Mouse (Mus musculus): ENCODE measurements around the gene Phox2b. TPM values are rescaled to one million over a fixed set of nuclear protein-coding genes. Genes with fewer than 3 reads are reported as not detected.

Gene Phox2b
- polyA plus RNA-seq (2012; rRNA removed), result 2.7 and 5.7 TPM in 2 replicates

DNA sequence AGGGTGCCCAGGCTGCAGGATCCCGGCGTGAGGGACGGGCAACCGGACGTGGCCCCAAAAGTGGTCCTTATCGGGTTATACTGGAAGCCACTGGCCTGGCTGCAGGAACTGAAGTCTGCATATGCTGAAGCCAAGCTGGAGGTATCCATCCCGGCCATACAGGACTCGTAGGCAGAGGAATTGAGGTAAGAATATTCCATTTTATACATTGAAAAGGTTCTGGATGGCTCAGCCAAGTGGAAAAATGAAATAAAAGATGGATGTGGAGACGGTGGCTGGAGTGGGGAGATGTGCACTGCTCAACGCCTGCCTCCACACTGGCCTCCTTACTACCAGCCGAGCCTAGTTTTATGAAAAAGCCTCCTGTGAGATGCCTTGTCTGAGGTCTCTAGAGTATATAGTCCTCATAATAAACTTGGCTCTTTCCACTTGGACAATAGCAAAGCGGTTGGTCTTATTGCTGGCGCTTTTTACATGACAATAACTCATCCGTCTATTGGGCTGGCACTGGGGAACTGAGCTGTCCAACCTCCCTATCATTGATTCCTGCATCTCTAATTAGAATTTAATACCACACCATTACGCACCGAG, at the start of gene Phox2b:
Gene Phox2b (minus strand): TSS at position 569 of the 591 bp plus-strand sequence.

Other genes with a start within 250 kb of the Phox2b start
- 34.9 and 59.9 TPM in 2 replicates for gene Tmem33, start 161.3 kb upstream of the Phox2b start, polyA plus RNA-seq (2012; rRNA removed)
- gene Slc30a9, start 207.7 kb upstream of the Phox2b start, polyA plus RNA-seq (2012; rRNA removed), result 40.3 and 65.9 TPM in 2 replicates

Measured in central nervous system, embryonic 11.5 days (tissue).